Mouse (Mus musculus): ENCODE measurements around the gene 4930451I11Rik. TPM values are rescaled to one million over a fixed set of nuclear protein-coding genes. Genes with fewer than 3 reads are reported as not detected.

The 4930451I11Rik gene
- total RNA-seq, 2 experiments from 2014 or later, result not detected

DNA sequence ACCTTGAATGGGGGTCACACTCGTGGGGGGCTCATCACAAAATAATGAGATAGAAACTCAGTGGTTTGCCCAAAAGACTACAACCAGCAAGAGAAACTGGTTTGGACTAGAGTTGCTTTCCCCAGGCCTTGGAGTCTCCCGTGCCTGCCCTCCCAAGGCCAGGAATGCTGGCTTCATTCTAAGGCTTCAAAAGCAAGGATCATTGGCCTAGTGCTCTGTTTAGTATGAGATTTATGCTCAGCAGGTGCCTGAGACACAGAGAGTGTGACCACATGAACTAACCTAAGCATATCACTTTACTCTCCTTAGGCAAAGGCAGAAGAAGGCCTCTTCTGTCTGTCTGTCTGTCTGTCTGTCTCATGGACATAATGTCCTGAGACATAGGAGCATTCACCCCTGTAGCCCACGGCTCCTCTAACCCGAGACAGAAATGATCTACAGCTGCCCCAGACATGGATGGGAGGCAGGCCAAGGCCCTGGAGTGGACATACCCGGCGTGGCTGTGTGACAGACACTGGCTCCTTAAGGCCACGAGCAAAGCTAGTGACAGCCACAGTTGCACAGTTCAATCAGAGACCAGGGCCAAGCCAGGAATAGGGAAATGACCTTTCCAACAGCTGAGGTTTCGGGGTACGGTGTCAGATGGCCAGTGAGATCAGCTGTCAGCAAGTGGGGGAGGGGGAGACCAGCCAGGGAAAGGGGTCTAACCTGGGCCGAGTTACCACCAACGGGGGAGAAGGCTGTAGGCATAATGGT, 29.1 kb downstream of the 4930451I11Rik start:
- intact Hi-C loops (cut with DNase I), result no loop called here
- no peak for DNase-seq (ENCODE audit: low spot score in 2 of 2)

DNA sequence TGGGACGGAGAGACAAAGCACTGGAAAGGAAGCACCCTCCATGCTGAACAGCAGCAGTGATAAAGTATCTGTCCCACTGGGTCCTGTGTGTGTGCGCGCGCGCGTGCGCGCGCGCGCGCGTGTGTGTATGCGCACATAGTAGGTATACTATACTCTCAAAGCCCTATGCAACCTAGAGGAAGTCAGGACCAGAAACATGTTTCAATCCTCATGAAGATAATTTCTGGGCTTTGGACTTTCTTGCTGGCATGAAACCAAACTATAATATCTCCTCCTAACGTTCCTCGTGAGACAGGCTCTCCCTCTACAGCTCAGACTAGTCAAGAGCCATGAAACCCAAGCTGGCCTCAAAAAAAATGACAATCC, 30.4 kb downstream of the 4930451I11Rik start:
- no peak for DNase-seq (ENCODE audit: low spot score in 2 of 2)
- intact Hi-C loops (cut with DNase I), result no loop called here

DNA sequence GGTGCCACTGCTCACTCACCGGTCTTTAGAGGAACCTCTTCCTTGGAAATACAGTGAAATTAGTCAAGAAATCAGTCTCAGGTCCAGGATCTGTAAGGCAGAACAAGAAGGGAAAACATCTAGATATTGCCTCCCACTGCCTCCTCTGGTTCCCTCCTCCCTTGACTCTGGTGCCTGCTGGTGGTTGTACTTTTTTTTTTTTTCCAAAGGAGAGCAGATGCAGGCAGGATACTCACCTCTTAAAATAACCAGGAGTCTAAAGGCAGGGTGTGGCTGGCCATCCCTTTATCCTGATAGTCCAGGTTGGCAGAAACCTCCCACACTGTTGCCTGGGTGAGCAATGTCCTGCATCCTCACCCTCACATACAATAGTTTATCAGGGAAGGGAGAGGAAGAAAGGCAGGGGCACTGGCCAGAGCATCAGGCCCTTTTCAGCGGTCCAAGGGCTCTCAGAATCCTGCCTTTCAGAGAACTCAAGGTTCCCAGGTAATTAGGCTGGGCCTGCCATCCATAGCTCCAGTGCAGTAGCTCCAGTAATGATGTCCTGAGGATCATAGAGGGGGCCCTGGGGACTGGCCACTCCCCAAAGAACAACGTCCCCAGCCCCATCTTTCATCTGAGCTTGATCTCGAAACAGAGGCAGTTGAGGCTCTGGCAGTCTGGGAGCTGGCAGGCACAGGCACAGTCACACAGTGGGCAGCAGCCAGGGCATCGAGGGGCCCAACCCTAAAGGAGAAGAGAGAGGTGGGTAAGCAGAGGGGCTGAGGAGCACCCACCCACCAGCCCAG, 31.0 kb downstream of the 4930451I11Rik start:
- intact Hi-C loops (cut with DNase I), result no loop called here
- peak; percentile 40 to 48 for DNase-seq (ENCODE audit: low spot score in 2 of 2)

DNA sequence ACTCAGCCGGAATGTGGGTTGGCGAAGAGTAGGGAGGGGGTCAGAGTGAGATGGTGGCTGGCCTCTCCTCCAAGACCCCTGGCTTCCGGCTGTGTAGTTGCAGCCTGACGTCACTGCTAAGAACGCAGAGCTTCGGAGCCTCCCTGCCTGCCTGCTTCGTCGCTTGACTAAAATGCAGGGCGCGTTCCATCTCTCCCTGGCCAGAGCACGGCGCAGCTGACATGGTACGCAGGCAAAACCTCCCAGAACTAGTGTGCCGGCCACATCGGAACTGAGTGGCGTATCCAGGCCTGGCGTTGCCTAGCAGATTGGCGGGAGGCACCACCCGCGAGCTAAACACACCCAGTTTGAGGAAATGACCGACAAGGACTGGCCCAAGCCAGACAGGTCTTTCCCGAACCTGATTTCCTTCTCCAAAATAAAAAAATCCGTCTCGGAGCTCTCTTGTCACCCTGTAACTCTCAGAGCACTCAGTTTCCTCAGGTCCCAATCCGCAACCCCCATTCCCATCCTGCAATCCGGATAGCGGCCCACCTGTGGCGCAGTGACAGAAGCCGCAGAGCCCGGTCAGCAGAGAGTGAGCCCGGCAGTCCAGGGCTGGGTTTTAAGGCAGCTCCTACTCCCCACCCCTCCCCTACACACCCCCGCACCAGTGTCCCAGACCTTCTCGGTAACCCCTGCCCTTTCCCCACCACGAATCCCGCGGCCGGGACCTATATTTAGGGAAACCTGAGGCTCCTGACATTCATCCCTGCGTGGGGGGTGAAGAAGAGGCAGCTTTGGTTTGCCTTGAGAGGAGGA, 31.8 kb downstream of the 4930451I11Rik start:
- intact Hi-C loops (cut with DNase I), result loop anchor here (2.0 to 5.0 kb wide), 2 partner anchors 37 to 97 kb away; no protein-coding TSS in a partner anchor
- DNase-seq (ENCODE audit: low spot score in 2 of 2), result no peak

DNA sequence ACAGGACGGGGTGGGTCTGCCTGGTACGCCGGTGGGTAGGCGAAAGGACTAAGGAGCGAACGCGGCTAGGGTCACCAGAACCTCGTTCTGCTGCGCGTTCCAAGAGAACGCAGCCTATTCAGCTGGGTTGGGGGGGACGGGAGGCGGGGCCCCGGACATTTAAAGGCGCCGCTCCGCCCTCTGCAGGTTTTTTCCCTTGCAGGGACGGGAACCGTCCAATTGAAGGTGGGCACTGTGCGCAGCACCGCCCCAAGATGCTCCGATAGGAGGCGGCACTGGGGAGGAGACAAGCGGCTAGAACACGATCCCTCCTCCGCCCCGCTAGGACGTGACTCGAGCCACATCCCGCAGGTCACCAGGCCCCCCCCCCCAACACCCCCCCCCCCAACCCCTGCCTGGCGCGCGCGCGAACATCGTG, 32.4 kb downstream of the 4930451I11Rik start:
- DNase-seq (ENCODE audit: low spot score in 2 of 2), result peak; percentile 98
- intact Hi-C loops (cut with DNase I), result loop anchor here (2.0 to 5.0 kb wide), 2 partner anchors 36 to 97 kb away; no protein-coding TSS in a partner anchor

DNA sequence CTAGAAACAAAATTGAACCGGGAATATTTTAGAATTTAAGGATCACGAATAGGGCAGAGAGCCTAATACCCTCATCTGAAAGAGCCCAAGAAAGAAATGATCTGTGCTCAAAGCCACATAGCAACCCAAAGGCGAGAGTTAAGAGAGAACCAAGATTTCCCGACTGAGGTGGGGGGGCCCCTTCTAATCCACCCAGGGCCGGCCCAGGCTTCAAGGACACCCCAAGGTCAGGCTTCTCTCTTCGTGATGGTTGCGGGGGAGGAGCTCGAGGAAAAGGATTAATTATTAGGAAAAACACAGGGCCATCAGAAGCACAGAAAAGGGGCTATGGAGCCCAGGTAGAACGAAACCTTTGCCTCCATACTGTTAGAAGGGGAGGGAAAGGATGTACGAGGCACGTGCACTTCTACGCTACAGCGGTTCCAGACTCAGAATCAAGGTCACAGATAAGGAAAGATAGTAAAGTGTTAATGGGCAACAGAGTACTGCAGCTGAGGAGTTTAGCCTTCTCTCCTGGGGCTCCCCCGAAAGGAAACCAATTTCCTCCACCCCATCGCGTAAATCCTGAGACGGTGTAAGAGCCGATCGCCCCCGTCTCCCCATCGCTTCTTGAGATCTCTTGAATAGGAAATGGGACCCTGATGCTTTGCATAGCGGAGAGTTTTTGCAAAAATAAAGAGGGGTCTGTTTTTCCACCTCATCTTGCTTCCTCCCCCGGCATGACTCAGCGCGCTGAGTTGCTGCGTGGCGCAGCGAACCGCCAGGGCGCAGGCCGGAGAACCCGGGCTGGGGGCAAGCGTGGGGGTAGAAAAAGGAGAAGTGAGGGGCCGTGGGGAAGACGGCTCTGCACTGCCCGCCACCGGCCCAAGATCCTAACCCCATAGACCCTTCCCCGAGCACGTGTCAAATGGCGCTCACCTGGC, 33.1 kb downstream of the 4930451I11Rik start:
- no peak for DNase-seq (ENCODE audit: low spot score in 2 of 2)
- intact Hi-C loops (cut with DNase I), result loop anchor here (2.0 to 5.0 kb wide), 2 partner anchors 36 to 96 kb away; no protein-coding TSS in a partner anchor

DNA sequence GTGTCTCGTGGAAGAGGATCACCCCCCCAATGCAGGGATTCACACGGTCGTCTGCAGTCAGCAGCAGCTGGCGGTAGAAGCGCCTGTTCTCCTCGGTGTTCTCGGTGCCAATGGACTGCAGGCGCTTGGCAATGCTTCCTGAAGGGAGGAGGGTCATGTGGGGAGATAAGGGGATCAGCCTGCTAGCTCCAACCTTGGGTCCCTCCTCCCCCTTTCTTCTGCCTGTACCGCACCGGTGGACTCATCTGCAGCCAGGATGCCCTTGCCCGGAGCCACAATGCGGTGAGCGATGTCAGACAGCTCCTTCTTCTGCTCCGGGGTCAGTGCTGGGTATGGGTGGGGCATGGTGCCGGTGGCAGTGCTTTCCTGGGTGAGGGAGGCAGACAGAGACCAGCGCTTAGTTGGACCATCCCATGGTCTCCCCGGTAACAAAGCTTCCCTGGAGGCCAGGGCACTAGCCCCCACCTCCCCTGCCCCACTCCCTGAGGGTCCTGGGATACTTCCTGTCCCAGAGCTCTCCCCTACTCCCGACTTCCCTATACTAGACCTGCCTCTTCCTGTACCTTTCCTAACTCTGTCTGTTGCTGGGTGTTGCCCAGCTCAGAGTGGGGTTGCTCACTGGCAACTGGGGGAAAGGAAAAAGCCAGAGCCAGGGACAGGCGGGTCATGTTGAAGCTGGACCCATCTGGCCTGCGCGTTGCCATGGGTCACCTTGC, 33.9 kb downstream of the 4930451I11Rik start, which contains the start of gene Fam57b:
Fam57b (plus strand) TSS at position 258 of the 716 bp plus-strand sequence.
- DNase-seq (ENCODE audit: low spot score in 2 of 2), result peak in 1 of 2 experiments; percentile 43
- intact Hi-C loops (cut with DNase I), result loop anchor here (2.0 to 5.0 kb wide), 2 partner anchors 35 to 95 kb away; no protein-coding TSS in a partner anchor

DNA sequence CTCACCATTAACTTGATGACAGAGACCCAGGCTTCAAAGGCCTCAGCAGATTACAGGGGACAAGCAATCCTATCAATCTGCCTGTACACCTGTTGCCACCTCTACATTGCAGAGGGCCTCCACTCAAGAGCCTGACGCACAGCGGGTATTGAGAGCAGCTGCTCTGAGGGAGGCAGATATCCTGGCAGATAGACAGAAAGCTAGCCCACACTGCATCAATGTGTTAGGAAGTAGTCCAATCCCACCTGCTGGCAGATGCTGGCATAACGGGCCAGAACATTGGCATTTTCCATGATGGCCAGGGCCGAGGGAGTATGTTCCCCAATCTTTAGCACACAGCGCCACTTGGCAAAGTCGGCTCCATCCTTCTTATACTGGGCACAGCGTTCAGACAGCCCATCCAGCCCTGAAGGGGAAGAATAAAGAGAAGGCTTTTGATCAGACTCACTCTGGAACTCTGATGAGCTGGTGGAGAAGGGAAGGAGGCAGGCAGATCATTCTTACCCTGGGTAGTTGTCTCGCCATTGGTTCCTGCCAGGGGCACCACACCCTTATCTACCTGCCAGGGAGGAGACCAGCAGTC, 35.0 kb downstream of the 4930451I11Rik start:
- DNase-seq (ENCODE audit: low spot score in 2 of 2), result peak; percentile 50 to 56
- intact Hi-C loops (cut with DNase I), result loop anchor here (5.0 kb wide), 1 partner anchor 94 kb away; no protein-coding TSS in a partner anchor

DNA sequence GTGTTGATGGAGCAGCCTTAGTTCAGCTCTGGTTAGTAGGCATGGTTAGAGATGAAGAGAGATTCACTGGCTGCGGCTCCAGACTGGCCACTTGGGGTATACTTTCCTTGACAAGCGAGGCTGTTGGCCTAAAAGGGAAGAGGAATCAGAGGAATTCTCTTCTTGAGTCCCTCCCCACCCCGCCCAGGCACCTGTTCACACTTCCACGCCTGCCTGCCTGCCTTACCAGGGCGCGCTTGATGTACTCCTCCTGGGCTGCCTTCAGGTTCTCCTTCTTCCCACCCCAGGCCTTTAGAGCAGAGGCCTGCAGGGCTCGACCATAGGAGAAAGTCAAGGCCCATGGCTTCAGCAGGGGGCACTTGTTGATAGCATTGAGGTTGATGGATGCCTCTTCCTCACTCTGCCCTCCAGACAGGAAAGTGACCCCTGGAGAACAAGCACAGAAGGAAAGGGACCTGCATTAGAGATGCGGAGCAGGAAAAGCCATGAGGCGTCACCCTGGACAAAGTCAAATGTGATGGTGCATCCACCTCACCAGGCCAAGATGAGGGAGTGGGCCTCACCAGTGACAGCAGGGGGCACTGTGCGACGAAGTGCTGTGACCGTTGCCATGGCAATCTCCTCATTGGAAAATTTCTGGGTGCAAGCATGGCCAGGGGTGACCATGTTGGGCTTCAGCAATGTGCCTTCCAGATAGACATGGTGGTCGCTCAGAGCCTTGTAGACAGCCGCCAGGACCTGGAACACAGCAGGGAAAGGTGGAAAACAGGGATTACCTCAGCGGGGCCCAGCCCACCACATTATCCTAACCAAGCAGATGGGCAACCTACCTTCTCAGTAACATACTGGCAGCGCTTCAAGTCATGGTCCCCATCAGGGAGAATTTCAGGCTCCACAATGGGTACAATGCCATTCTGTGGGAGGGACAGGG, 35.8 kb downstream of the 4930451I11Rik start:
- intact Hi-C loops (cut with DNase I), result loop anchor here (5.0 kb wide), 1 partner anchor 93 kb away; no protein-coding TSS in a partner anchor
- DNase-seq (ENCODE audit: low spot score in 2 of 2), result no peak

DNA sequence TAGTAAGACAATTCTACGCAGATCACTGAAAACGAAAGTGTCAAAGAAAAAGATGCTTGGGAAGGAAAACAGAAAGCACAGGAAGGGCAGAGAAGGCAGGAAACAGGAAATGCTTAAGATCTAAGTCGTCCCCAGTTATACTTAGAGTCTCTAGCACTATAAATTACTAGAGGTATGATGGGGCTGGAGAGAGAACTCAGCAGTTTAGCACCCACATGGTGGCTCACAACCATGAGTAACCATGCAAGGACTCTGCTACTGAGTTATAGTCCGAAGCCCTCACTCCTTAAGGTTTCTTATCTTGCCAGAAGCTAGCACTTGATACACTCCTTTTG, 37.2 kb downstream of the 4930451I11Rik start:
- no peak for DNase-seq (ENCODE audit: low spot score in 2 of 2)
- intact Hi-C loops (cut with DNase I), result no loop called here

DNA sequence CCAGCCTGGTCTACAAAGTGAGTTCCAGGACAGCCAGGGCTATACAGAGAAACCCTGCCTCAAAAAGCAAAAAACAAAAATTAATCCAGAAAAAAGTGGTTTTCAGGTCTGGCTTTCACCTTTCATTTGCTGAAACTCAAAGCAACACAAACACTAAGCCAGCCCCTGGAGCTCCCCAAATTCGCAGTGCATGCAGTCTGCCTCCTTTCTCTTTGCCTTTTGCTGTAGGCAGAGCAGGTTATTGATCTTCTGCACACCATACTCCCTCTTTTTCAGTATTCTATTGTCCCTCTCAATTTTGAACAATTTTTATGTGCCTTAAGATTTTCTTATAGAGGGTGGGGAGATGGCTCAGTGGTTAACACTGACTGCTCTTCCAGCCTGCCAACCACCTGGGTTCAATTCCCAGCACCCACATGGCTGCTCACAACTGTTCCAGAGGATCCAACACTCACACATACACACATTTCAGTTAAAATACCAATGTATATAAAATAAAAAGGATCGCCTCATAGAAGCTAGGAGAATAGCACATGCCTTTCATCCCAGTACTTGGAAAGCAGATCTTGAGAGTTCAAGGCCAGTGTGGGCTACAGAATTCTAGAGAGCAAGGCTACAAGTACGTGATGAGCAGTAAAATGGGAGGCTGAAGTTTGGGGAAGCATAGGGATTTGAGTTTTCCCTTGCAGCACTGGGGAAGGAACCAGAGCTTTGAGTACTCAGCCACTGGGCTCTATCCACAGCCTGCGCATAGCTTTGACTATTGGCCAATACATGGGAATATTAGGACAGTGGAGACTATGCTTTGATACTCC, 37.8 kb downstream of the 4930451I11Rik start:
- DNase-seq (ENCODE audit: low spot score in 2 of 2), result no peak
- intact Hi-C loops (cut with DNase I), result no loop called here

DNA sequence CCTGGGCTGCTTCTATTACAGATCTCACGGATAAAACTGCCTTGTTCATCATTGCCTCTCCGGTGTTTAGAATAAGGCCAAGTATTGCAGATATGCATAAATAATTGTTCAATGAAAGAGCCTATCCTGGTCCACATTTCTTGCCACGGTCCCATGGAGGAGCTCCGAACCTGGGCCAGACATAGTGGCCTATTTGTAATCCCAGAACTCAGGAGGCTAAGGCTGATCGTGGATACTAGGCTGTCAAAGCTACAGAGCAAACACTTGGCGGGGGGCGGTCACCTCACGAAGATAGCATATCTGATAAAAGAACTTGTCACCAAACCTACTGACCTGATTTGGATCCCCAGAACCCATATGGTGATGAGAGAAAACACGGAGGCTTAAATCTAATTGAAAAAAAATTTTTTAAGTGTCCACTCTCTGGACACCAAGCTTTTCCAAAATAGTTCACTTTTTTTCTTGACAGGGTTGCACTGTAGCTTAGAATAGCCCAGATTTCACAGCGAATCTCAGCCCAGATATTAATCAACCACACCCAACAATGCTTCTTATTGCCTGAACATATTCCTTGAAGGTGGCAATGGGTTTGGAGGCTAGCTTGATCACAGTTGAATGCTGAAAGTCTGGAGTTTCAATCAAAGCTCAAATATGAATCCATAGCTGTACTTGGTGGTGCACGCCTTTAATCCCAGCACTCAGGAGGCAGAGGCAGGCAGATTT, 38.6 kb downstream of the 4930451I11Rik start:
- DNase-seq (ENCODE audit: low spot score in 2 of 2), result no peak
- intact Hi-C loops (cut with DNase I), result loop anchor here (1.0 kb wide), 1 partner anchor 13 kb away; no protein-coding TSS in a partner anchor

DNA sequence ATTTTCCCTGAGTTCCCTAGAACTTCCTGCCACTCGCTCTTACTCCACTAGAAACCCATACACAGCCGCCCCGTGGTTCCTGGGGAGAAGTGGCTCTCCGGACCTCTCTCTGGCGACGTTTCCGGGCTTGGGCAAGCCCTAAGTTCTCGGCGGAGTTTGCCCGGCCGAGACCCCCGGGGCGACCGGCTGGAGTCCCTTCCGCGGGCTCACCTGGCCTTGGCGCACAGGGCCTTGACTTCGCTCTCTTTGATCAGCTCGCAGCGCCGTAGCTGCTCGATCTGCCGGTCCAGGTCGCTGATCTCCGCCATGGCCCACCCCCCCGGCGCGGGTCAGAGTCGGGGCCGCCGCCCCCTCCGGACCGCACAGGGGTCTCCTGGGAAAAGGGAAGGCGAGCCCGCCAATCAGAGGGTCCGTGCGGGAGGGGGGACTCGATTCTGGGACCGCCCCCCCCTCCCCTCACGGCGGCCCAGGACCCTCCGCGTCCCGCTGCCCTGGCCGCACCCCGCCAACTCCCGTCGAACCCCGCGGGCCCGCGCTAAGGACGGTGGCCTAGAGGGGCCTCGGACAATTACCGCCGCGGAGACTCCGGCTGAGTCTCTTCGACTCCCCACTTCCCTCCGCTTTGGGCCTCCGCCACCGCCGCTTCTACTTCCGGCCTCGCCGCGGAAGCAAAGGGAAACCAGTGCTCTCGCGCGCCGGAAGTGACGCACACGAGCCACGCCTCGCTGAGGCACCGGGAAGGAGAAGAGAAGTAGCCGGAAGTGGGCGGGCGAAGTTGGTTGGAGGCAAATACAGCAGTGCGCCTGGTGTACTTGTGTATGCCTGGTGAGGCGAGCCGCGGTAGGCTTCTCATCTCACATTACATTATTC, 39.4 kb downstream of the 4930451I11Rik start, which contains the start of gene Ppp4c:
Ppp4c (minus strand) TSS at position 646 of the 870 bp plus-strand sequence.
- peak; percentile 95 for DNase-seq (ENCODE audit: low spot score in 2 of 2)
- intact Hi-C loops (cut with DNase I), result loop anchor here (1.0 kb wide), 1 partner anchor 12 kb away; no protein-coding TSS in a partner anchor

DNA sequence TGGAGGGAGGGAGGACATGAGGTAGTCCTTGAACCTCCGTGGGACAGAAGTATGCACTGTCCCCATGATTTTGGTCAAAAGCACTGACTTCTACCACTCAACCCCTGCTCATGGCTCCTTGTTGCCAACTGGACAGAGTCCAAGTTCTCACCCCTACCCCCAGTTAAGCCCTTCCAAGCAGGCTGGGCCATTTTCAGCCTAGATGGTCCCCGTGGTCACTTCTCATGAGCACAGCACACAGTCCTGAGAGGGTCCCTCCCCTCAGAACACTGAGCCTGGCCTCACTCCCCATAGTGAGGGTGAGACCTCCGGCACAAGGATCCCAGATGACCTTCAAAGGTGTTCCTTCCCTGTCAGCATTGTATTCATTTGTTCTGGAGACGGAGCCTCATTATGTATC, 42.3 kb downstream of the 4930451I11Rik start:
- intact Hi-C loops (cut with DNase I), result no loop called here
- DNase-seq (ENCODE audit: low spot score in 2 of 2), result no peak
